Mouse (Mus musculus) mesoderm, embryonic 11.5 days (tissue): ENCODE measurements around the gene Nup107.

Experiments
- DNase-seq: peaks from one replicate; pipeline ENCODE4 v3.0.0-alpha.2; 2012; ENCODE audit warnings: low read depth, low spot score

The Nup107 gene

GRCm38 (mm10) chr10:117801886-117802285 lies 9.4 kb upstream of the Nup107 start:
- DNase-seq: no peak

DNA sequence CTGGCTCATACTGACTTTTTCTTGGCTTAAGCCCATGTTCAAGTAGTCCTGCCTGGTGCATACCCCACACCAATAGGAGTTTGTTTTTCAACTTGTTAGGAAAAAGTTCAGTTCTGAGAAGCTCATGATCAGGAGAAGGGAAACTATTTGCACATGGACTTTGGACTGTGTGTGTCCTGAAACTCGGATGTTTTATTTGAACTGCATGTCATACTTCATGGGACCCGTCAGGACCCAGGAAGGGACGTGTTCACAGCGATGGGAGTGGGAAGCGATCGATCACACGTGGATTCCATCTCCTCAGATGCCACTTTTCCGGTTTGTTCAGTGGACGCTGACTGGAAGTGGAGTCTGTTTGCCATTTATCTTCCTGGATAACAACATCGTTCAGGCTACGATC lies 7.3 kb upstream of the Nup107 start:
- no peak for DNase-seq

DNA sequence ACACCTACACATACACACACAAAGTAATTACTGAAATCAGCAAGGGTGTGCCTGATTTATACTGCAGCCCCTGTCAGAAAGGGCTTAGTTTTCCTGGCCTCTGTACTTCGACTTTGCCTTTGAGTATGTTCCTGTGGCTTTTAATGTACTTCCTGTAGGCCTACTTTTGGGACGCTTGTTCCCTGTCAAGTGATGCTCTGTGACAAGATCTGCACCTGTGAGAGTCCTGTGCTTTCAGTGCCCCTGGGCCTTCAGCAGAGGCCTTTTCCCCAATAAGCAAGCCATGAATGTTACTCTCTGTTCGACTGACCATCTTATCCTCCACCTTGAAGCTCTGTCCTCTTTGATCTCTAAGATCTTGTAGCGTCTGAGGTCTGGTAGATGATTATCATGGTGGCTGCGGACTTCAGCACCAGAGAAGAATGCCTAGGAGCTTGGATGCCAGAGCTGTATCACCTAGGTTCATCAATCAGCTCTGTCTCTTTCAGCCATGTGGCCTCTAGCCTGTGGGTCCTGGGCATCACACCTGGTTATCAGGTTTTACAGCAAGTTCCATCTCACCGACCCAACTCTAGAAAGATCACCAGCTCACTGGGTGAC lies 6.0 kb upstream of the Nup107 start:
- DNase-seq: no peak

DNA sequence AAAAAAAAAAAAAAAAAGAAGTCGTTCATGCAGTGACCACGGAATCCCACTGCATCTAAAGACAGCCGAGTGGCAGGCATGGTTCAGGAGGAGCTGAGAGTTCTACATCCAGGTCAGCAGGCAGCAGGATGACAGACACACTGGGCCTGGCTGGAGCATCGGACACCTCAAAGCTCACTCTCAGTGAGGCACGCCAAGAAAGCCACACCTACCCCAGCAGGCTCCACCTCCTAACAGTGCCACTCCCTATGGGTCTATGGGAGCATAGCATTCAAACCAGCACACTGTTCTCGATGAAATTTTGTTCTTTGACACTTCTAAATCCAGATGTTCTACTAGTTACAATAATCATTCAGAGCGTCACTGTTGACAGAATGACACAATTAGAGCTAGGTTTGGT lies 5.2 kb upstream of the Nup107 start:
- no peak for DNase-seq

GRCm38 (mm10) chr10:117797106-117797505 lies 4.6 kb upstream of the Nup107 start:
- DNase-seq: no peak

GRCm38 (mm10) chr10:117796181-117796580 lies 3.7 kb upstream of the Nup107 start:
- peak; percentile 20 for DNase-seq

GRCm38 (mm10) chr10:117795206-117795605 lies 2.7 kb upstream of the Nup107 start:
- DNase-seq: no peak

- DNase-seq: no peak
These were observed 1.0 kb upstream of the Nup107 start for GRCm38 (mm10) chr10:117793436-117794030.

DNA sequence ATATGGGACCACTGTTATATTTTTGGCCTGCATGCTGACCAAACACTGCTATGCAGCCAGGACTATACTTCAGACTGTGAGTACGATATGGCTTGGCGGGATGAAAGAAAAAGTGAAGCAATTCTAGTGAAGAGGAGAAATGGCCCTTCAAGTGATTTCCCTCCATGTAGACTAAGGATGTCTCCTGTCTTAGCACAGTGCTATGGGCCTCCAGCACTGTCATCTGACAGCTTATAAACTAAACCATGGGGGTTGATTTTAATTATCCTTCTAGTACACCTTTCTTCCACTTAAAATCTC lies 1.4 kb downstream of the Nup107 start:
- no peak for DNase-seq

DNA sequence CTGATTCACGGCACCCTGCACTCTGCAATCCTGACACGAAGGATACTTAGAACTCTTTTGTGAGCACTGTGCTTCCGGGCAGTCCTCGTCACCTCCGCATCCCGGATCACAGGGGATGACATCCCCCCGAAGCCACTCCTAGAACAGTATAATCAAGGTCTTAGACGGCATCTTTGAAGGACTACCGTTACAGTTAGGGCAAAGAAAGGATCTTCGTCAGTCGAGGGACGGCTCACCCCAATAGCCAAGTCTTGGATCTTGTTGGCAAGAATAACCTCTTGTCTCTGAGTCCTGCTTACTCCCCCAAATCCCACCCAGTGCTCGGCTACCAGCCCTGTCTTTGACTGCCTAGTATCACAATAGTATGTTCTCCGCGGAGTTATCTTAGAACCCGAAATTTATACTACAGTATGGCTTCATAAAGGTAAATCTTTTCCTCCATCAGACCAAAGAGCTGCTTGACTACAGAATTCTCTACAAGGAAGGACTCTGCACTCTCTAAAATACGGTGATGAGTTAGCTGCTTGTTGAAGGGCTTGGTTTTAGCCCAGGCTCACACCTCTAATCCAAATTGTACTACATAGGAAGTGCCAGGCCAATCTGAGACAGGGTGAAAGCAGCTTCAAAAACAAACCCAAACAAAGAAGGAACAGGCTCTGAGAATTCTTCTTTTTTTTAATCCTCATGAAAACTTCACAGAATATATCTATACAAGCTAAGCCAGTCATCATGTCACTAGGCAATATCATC lies 1.9 kb downstream of the Nup107 start:
- DNase-seq: no peak

DNA sequence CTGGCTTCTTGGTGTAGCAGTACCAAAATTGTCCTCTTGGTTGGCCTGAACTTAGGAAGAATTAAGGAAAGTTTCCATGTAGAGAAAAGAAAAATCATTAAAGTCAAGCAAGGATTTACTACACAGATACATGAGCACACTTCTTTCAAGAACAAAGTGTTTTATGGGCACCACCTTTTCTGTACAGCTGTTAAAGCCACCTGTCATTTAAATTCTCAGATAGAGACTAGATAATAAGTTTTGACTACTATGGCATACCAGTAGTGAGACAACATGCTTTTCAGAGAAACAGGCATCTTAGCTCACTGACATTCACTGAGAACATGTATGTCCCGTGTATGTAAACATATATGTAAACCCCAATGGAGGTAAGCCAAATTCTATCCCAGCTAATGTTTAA lies 2.5 kb downstream of the Nup107 start:
- no peak for DNase-seq

DNA sequence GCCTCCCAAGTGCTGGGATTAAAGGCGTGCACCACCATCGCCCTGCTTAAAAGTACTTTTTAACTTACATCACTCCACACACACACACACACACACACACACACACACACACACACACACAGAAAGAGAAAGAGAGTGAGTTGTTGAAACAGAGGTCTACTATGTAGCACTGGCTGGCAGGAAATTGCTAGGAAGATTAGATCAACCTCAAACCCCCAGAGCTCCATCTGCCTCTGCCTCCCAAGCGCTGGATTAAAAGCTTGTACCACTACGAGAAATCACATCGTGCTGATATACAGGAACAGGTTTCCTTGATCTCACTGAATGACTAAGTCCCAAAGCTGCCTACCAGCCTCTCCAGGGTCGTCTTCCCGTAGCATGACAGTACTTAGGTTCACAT lies 7.9 kb downstream of the Nup107 start:
- DNase-seq: no peak

- DNase-seq: no peak
These were observed 8.6 kb downstream of the Nup107 start for GRCm38 (mm10) chr10:117783786-117784420.

DNA sequence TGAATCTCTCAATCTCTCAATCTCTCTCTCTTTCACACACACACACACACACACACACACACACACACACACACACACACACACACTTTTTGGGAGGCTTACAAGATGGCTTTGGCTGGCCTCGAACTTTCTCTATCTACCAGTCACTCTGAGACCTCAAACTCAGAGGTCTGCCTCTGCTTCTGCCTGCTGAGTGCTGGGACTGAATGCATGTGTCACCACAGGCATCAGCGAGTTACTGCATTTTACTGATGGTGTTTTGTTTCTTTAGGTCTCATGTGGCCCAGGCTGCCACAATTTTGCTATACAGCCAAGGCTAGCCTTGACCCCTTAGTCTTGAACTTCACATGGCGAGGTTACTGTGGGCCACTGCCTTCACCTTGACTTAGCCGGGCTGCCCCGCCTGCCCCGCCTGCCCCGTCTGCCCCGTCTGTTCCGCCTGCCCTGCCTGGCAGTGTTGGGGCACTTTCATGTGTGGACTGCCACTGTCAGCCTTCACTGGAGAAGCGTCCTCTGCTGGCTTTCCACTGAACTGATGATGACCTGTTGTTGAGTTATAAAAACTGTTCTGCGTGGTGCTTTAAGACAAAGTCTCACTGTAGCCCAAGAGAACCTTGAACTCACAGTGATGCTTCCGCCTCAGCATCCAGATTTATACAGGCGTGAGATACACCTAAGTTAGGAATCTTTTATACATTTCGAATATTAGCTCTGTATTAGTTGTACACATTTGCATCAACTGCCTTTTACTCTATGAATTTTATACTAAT lies 9.8 kb downstream of the Nup107 start:
- DNase-seq: no peak

DNA sequence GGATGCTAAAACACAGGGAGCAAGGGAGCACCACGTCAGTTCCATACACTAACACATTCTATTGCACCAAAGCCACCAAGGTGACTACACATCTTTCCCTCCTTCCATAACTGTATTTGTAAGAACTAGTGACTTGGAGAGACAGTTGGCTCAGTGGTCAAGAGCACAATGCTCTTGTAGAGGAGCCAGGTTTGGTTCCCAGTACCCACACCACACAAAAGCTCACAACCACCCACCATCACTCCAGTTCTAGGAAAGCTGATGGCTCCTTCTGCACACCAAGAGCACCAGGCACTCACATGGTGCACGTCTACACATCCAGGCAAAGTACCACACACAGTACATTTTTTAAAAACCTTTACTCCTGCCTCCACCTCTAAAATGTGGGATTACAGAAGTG lies 10.4 kb downstream of the Nup107 start:
- DNase-seq: no peak

- no peak for DNase-seq
These were observed 11.3 kb downstream of the Nup107 start for GRCm38 (mm10) chr10:117781021-117781725.

GRCm38 (mm10) chr10:117780306-117780911 lies 12.1 kb downstream of the Nup107 start:
- no peak for DNase-seq

DNA sequence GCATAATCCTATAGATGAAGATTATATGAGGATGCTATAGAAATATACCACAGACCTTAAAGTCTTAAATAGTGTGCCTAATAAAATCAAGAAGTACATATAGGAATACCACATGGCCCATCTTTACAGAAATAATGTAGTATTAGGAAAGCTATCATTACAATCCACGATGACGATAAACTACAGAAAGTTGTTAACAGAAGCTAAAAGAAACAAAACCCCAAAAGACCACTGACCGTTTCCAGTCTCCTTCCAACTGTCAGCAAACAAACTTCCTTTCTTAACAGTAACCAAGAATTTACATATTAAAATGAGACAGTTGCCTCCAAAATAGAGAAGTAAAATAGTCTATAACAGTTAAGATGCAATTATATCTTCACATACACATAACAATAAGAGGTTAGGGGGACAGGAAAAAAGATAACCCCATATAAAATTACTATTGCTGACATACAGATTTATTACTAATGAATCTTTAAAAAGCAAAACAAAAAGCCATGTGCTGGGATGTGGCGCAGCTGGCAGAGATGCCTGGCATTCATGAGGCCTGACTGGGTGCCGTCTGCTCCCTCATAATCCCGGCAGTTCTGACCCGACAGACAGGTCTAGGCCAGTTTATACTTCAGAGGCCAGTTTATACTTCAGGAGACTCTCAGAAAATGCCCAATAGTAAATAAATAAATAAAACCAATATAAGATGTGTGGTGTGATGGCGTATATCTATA lies 12.8 kb downstream of the Nup107 start:
- no peak for DNase-seq

DNA sequence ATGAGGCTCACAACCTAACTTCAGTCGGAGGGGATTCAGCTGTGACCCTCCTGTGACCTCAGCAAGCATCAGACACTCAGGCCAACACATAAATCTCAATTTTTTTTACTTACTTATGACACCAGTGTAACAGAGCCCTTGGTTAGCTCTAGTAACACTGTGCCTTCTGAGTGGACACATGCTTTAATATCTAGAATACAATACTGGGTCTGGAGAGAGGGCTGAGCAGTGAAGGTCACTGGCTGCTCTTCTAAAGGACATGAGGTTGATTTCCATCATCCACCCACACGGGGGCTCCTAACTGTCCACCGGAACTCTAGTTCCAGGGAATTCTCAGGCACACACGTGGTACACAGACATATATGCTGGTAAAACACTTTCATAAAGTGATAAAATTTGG lies 13.6 kb downstream of the Nup107 start:
- DNase-seq: no peak

DNA sequence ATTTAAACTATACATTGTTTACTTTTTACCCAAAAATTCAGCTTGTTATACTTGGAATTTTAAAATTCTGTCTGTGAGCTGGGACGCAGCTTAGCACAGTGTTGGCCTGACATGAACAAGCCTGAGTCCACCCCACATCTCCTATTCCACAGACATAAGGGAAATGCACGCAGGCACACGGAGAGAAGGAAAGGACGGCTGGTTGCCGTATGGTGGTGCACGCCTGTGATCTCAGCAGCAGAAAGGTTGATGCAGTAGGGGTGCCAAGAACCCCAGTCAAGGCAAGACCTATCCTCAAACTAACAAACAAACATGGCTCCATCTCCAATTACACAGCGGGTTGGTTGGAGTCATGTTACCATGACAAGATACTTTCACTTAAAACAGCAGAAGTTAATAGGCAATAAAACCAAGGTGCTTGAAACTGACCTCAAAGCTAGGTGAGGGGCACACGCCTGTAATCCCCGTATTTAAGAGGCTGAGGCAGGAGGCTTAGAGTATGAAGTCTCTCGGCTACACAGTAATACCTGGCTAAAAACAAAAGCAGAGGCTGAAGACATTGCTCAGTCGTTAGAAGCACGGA lies 14.1 kb downstream of the Nup107 start:
- no peak for DNase-seq
